Mouse (Mus musculus) lung, postnatal 0 days (tissue): ENCODE data around the gene Recql5.

ENCODE experiments used
- CTCF ChIP-seq: IDR thresholded peaks from 2 replicates; pipeline ENCODE4 v1.5.1; 2016; ENCODE audit warnings: antibody characterized with exemption, mild to moderate bottlenecking
- EP300 ChIP-seq: IDR thresholded peaks from 2 replicates; pipeline ENCODE4 v1.6.1; 2016; ENCODE audit warnings: antibody characterized with exemption, mild to moderate bottlenecking, control low read depth

GRCm38 (mm10) chr11:115903384-115904230 is 29.7 kb downstream of the Recql5 start:
- TF ChIP-seq CTCF (no peak; the same call in 1 of the 2 replicates), EP300 (no peak)
